Mouse (Mus musculus) retina, postnatal 1 day (tissue): ENCODE measurements around the gene E130309D02Rik.

Experiments
- DNase-seq: peaks from one replicate; pipeline ENCODE4 v3.0.0-alpha.2; 2012

Gene E130309D02Rik

GRCm38 (mm10) chr5:143265409-143265808, 49.8 kb downstream of the E130309D02Rik start:
- DNase-seq, result no peak

- no peak for DNase-seq
Measured at GRCm38 (mm10) chr5:143264689-143265088, 50.5 kb downstream of the E130309D02Rik start.

- DNase-seq, result no peak
Measured at GRCm38 (mm10) chr5:143261636-143262035, 53.5 kb downstream of the E130309D02Rik start.

GRCm38 (mm10) chr5:143255802-143256201, 59.4 kb downstream of the E130309D02Rik start:
- DNase-seq, result no peak

- no peak for DNase-seq
Measured at GRCm38 (mm10) chr5:143255131-143255519, 60.0 kb downstream of the E130309D02Rik start.

GRCm38 (mm10) chr5:143254487-143255130, 60.6 kb downstream of the E130309D02Rik start:
- DNase-seq, result no peak

GRCm38 (mm10) chr5:143253881-143254486, 61.2 kb downstream of the E130309D02Rik start:
- peak; percentile 54 for DNase-seq

GRCm38 (mm10) chr5:143253186-143253880, 61.8 kb downstream of the E130309D02Rik start:
- DNase-seq, result peak; percentile 53

GRCm38 (mm10) chr5:143252791-143253185, 62.4 kb downstream of the E130309D02Rik start:
- no peak for DNase-seq

- DNase-seq, result no peak
Measured at GRCm38 (mm10) chr5:143252039-143252438, 63.1 kb downstream of the E130309D02Rik start.
